In the genomic region with DNA sequence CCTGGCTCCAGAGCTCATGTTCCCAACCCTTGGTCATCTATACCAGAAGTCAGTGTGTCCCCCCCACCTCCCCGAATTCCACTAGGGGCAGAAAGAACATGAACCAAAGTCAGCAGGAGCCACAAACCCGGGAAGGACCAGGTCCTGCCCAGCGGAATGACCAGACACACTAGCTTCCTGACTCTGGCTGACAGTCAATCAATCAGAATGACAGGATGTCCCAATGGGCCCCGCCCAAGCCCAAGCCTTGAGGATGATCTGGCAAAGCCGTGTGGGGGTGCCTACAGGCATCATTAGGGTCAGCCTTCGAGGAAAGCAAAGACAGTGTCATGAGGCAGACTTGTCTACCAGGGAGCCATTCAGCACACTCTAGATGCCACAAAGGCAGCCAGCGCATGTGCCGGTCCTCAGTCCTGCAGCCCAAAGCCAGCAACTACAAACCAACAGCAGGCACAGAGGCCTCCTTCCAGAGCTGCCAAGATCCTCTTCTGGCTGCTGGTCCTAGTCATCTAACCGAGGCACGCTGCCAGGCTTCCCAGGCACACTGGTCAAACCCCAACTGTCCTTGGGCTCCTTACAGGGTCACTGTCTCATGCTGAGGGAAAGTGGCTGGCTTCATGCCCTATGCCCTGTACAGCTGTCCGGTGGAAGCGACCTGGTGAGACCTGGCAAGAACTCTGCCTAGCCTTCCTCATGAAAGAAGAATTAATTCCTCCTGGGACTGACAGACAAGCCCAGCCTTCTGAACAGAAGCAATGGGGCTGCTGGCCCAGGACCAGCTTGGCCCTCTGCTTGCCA, we compare ENCODE assay signal across 8 mouse cellular contexts. TPM values are rescaled to one million over a fixed set of nuclear protein-coding genes. Genes with fewer than 3 reads are reported as not detected.
DNase-seq lines count a peak whose midpoint lies in the region; ATAC-seq lines count a peak whose summit lies in the region.

No protein-coding gene starts in this region.

- DNase-seq in kidney, adult 18-20 months = peak; percentile 89
- peak; percentile 96 to 97 for DNase-seq in adrenal gland, adult (ENCODE audit: inconsistent age in 2 of 2, low spot score in 1 of 2)
- peak; percentile 46 to 88 for DNase-seq in cerebellum, postnatal 4 days (ENCODE audit: low spot score in 2 of 2)
- DNase-seq in lung, postnatal 4 days = peak; percentile 38 to 77
- no peak for DNase-seq in embryo, embryonic 9.5 days (ENCODE audit: extremely low spot score)

- no peak overlapping the region for H3K9ac ChIP-seq in kidney, embryonic 16.5 days (replicated peaks; ENCODE audit: low read length)
- peak overlapping the region; percentile 45 for H3K9ac ChIP-seq in heart, embryonic 16.5 days (ENCODE audit: low read length)

- no peak overlapping the region for H3K4me3 ChIP-seq in kidney, embryonic 16.5 days (ENCODE audit: low read length)
- no peak overlapping the region for H3K4me3 ChIP-seq in heart, embryonic 16.5 days (ENCODE audit: low read length)

- H3K9me3 ChIP-seq in kidney, embryonic 16.5 days (ENCODE audit: low read length) = peaks cover 6% of the 10 kb centered on the region; the same call in 1 of the 2 replicates
- H3K9me3 ChIP-seq in heart, embryonic 16.5 days (replicated peaks; ENCODE audit: control insufficient read depth, low read length) = no peaks in the 10 kb centered on the region

- WGBS in kidney, embryonic 16.5 days = 71% methylated on average over 12 of the region's 12 CpGs
- 50% methylated on average over 12 of the region's 12 CpGs for WGBS in heart, embryonic 16.5 days

- H3K4me2 ChIP-seq in kidney, embryonic 16.5 days (replicated peaks; ENCODE audit: low read depth, low read length) = no peak overlapping the region
- no peak overlapping the region for H3K4me2 ChIP-seq in heart, embryonic 16.5 days (ENCODE audit: low read depth, low read length)

- H3K4me1 ChIP-seq in kidney, embryonic 16.5 days (ENCODE audit: insufficient read depth, low read length) = peaks cover 43% of the 10 kb centered on the region
- H3K4me1 ChIP-seq in heart, embryonic 16.5 days (ENCODE audit: control insufficient read depth, insufficient read depth, low read length) = peaks cover 62% of the 10 kb centered on the region

- H3K27ac ChIP-seq in kidney, embryonic 16.5 days (ENCODE audit: low read length) = no peak overlapping the region
- peak overlapping the region; percentile 91 for H3K27ac ChIP-seq in heart, embryonic 16.5 days (ENCODE audit: low read length)

- no peaks in the 10 kb centered on the region for H3K36me3 ChIP-seq in kidney, embryonic 16.5 days (ENCODE audit: insufficient read depth, low read length)
- H3K36me3 ChIP-seq in heart, embryonic 16.5 days (ENCODE audit: control insufficient read depth, insufficient read depth) = peaks cover 4% of the 10 kb centered on the region; the same call in 1 of the 2 replicates

- ATAC-seq in kidney, embryonic 16.5 days (ENCODE audit: low FRiP score, low TSS enrichment) = no peak
- 0 out of 2 replicates have a peak, but pooled peaks have one; percentile 11 for ATAC-seq in heart, embryonic 16.5 days (replicated peaks; ENCODE audit: extremely low read depth, insufficient read depth, low FRiP score)
- no peak for ATAC-seq in megakaryocyte, adult 5-6 weeks (ENCODE audit: poor library complexity, severe bottlenecking)

- H3K27me3 ChIP-seq in kidney, embryonic 16.5 days (ENCODE audit: insufficient read depth, low read length) = no peaks in the 10 kb centered on the region
- no peaks in the 10 kb centered on the region for H3K27me3 ChIP-seq in heart, embryonic 16.5 days (ENCODE audit: control insufficient read depth, insufficient read depth, low read length)

RNA-seq across cellular contexts. Expression of a gene that starts 58.7 kb away (rescaled TPM):
- 70.6 and 81.9 TPM in 2 replicates for polyA plus RNA-seq in kidney, embryonic 16.5 days (2015; fragmentation: Nextera tagmentation; extraction: Ambion mirVana)
- polyA plus RNA-seq in heart, embryonic 16.5 days (2015; fragmentation: Nextera tagmentation; extraction: Ambion mirVana) = 71.5 and 75.9 TPM in 2 replicates
- total RNA-seq in megakaryocyte, adult 5-6 weeks (2015) = 29.2 and 29.3 TPM in 2 replicates
- total RNA-seq in megakaryocyte, adult 5-6 weeks (2017) = 21.5 and 26.1 TPM in 2 replicates
